Mouse (Mus musculus) MEL (cell line): ENCODE results near the gene Nat8f5. TPM values are rescaled to one million over a fixed set of nuclear protein-coding genes. Genes with fewer than 3 reads are reported as not detected.

ENCODE experiments used
- DNase-seq: peaks from one replicate; pipeline ENCODE4 v3.0.0; 2011; ENCODE audit warnings: low read depth, low spot score
- H3K27ac ChIP-seq: 2 replicates; pipeline ENCODE4 v1.5.1; 2012; ENCODE audit warnings: low read depth, mild to moderate bottlenecking, control low read depth, low read length, moderate library complexity; ENCODE audit not compliant: control insufficient read depth
- H3K27me3 ChIP-seq, 2 experiments: fragments of 150-350 bp in 1 of 2; sonication (generic) in 1 of 2; 2 replicates each; pipeline ENCODE4 v1.6.1; 2012; ENCODE audit warnings: low read length in 2 of 2, mild to moderate bottlenecking in 2 of 2, improper control_type of control experiment in 1 of 2, moderate library complexity in 1 of 2; ENCODE audit not compliant: insufficient read depth in 2 of 2, control insufficient read depth in 1 of 2
- H3K36me3 ChIP-seq, 2 experiments: 2 replicates each; pipeline ENCODE4 v1.6.1; 2012 to 2014; ENCODE audit warnings: low read length in 2 of 2, improper control_type of control experiment in 1 of 2, inconsistent platforms in 1 of 2, mild to moderate bottlenecking in 1 of 2; ENCODE audit not compliant: insufficient read depth in 2 of 2, control insufficient read depth in 1 of 2
- H3K4me1 ChIP-seq, 2 experiments: fragments of 150-350 bp in 1 of 2; sonication (generic) in 1 of 2; 2 replicates each; pipeline ENCODE4 v1.6.1; 2012; ENCODE audit warnings: low read length in 2 of 2, improper control_type of control experiment in 1 of 2, mild to moderate bottlenecking in 1 of 2; ENCODE audit not compliant: insufficient read depth in 2 of 2, control insufficient read depth in 1 of 2
- H3K4me3 ChIP-seq, 2 experiments: fragments of 150-350 bp in 1 of 2; sonication (generic) in 1 of 2; 2 replicates each; pipeline ENCODE4 v1.5.1; 2012; ENCODE audit warnings: low read depth in 2 of 2, low read length in 2 of 2, mild to moderate bottlenecking in 2 of 2, moderate library complexity in 2 of 2, control low read depth in 1 of 2, improper control_type of control experiment in 1 of 2; ENCODE audit not compliant: control insufficient read depth in 1 of 2, insufficient read depth in 1 of 2
- H3K79me2 ChIP-seq: 2 replicates; pipeline ENCODE4 v1.6.1; 2012; ENCODE audit warnings: mild to moderate bottlenecking, low read length, moderate library complexity; ENCODE audit not compliant: control insufficient read depth, poor library complexity, insufficient read depth
- H3K9ac ChIP-seq: 2 replicates; pipeline ENCODE4 v1.6.1; 2012; ENCODE audit warnings: low read depth, mild to moderate bottlenecking, control low read depth, low read length, moderate library complexity; ENCODE audit not compliant: control insufficient read depth, poor library complexity, severe bottlenecking
- H3K9me3 ChIP-seq: fragments of 150-350 bp; sonication (generic); replicated peaks from 2 replicates; pipeline ENCODE4 v1.6.1; 2012; ENCODE audit warnings: mild to moderate bottlenecking, low read length, improper control_type of control experiment, moderate library complexity; ENCODE audit not compliant: insufficient read depth
- BHLHE40 ChIP-seq: IDR thresholded peaks from 2 replicates; pipeline ENCODE4 v1.6.1; 2012; ENCODE audit warnings: low read depth, mild to moderate bottlenecking, inconsistent platforms, low read length, improper control_type of control experiment, borderline replicate concordance
- CHD2 ChIP-seq: IDR thresholded peaks from 2 replicates; pipeline ENCODE4 v1.6.1; 2011; ENCODE audit warnings: low read length, improper control_type of control experiment
- E2F4 ChIP-seq: IDR thresholded peaks from 2 replicates; pipeline ENCODE4 v1.6.1; 2011; ENCODE audit warnings: low read depth, low read length, improper control_type of control experiment, borderline replicate concordance
- ELF1 ChIP-seq: IDR thresholded peaks from 2 replicates; pipeline ENCODE4 v1.6.1; 2014; ENCODE audit warnings: low read depth, mild to moderate bottlenecking, inconsistent platforms, low read length, improper control_type of control experiment, moderate library complexity
- EP300 ChIP-seq, 2 experiments: IDR thresholded peaks; 2 replicates each; pipeline ENCODE4 v1.6.1; 2011; ENCODE audit warnings: improper control_type of control experiment in 2 of 2, low read length in 2 of 2, low read depth in 1 of 2, mild to moderate bottlenecking in 1 of 2
- ETS1 ChIP-seq: IDR thresholded peaks from 2 replicates; pipeline ENCODE4 v1.6.1; 2012; ENCODE audit warnings: low read depth, mild to moderate bottlenecking, inconsistent platforms, low read length, improper control_type of control experiment, moderate library complexity
- GATA1 ChIP-seq: IDR thresholded peaks from 2 replicates; pipeline ENCODE4 v1.6.1; 2011; ENCODE audit warnings: low read depth, low read length, improper control_type of control experiment
- HCFC1 ChIP-seq: IDR thresholded peaks from 2 replicates; pipeline ENCODE4 v1.6.1; 2012; ENCODE audit warnings: low read depth, mild to moderate bottlenecking, inconsistent platforms, low read length, improper control_type of control experiment, moderate library complexity
- JUND ChIP-seq: IDR thresholded peaks from 2 replicates; pipeline ENCODE4 v1.6.1; 2011; ENCODE audit warnings: low read depth, mild to moderate bottlenecking, improper control_type of control experiment, low read length
- MAFK ChIP-seq: IDR thresholded peaks from 2 replicates; pipeline ENCODE4 v1.6.1; 2011; ENCODE audit warnings: low read depth, mild to moderate bottlenecking, low read length, improper control_type of control experiment, borderline replicate concordance
- MAX ChIP-seq: IDR thresholded peaks from 2 replicates; pipeline ENCODE4 v1.6.1; 2011; ENCODE audit warnings: low read length, improper control_type of control experiment
- MAZ ChIP-seq: IDR thresholded peaks from 2 replicates; pipeline ENCODE4 v1.6.1; 2012; ENCODE audit warnings: low read depth, mild to moderate bottlenecking, inconsistent platforms, low read length, improper control_type of control experiment
- MEF2A ChIP-seq: IDR thresholded peaks from 2 replicates; pipeline ENCODE4 v1.6.1; 2014; ENCODE audit warnings: low read depth, mild to moderate bottlenecking, inconsistent platforms, low read length, improper control_type of control experiment; ENCODE audit not compliant: poor library complexity, insufficient replicate concordance, severe bottlenecking; ENCODE audit errors: extremely low read depth
- MXI1 ChIP-seq: IDR thresholded peaks from 2 replicates; pipeline ENCODE4 v1.6.1; 2011; ENCODE audit warnings: mild to moderate bottlenecking, low read depth, low read length, improper control_type of control experiment
- MYC ChIP-seq: IDR thresholded peaks from 2 replicates; pipeline ENCODE4 v1.6.1; 2011; ENCODE audit warnings: low read depth, mild to moderate bottlenecking, low read length, improper control_type of control experiment, moderate library complexity
- NELFE ChIP-seq: IDR thresholded peaks from 2 replicates; pipeline ENCODE4 v1.6.1; 2011; ENCODE audit warnings: low read depth, low read length, improper control_type of control experiment
- POLR2A ChIP-seq, 2 experiments: IDR thresholded peaks; 2 replicates each; pipeline ENCODE4 v1.6.1; 2011 to 2012; ENCODE audit warnings: low read length in 2 of 2, mild to moderate bottlenecking in 2 of 2, control low read depth in 1 of 2, improper control_type of control experiment in 1 of 2, low read depth in 1 of 2, moderate library complexity in 1 of 2; ENCODE audit not compliant: control insufficient read depth in 1 of 2, insufficient read depth in 1 of 2, poor library complexity in 1 of 2
- POLR2AphosphoS2 ChIP-seq: IDR thresholded peaks from 2 replicates; pipeline ENCODE4 v1.6.1; 2011; ENCODE audit warnings: low read length, improper control_type of control experiment
- RAD21 ChIP-seq: IDR thresholded peaks from 2 replicates; pipeline ENCODE4 v1.6.1; 2011; ENCODE audit warnings: mild to moderate bottlenecking, low read depth, low read length, improper control_type of control experiment
- RCOR1 ChIP-seq: IDR thresholded peaks from 2 replicates; pipeline ENCODE4 v1.6.1; 2012; ENCODE audit warnings: low read depth, mild to moderate bottlenecking, inconsistent platforms, low read length, improper control_type of control experiment
- SIN3A ChIP-seq: IDR thresholded peaks from 2 replicates; pipeline ENCODE4 v1.6.1; 2012; ENCODE audit warnings: low read length, improper control_type of control experiment, inconsistent platforms
- SMC3 ChIP-seq: IDR thresholded peaks from 2 replicates; pipeline ENCODE4 v1.6.1; 2011; ENCODE audit warnings: low read depth, low read length, improper control_type of control experiment
- TBP ChIP-seq: IDR thresholded peaks from 2 replicates; pipeline ENCODE4 v1.8.0; 2011; ENCODE audit warnings: low read depth, low read length, improper control_type of control experiment
- UBTF ChIP-seq: IDR thresholded peaks from 2 replicates; pipeline ENCODE4 v1.6.1; 2012; ENCODE audit warnings: low read depth, mild to moderate bottlenecking, inconsistent platforms, low read length, improper control_type of control experiment, moderate library complexity, borderline replicate concordance; ENCODE audit not compliant: insufficient read depth
- ZC3H11A ChIP-seq: IDR thresholded peaks from 2 replicates; pipeline ENCODE4 v1.6.1; 2012; ENCODE audit warnings: low read depth, mild to moderate bottlenecking, inconsistent platforms, low read length, improper control_type of control experiment
- ZKSCAN1 ChIP-seq: IDR thresholded peaks from 2 replicates; pipeline ENCODE4 v1.6.1; 2012; ENCODE audit warnings: low read depth, mild to moderate bottlenecking, inconsistent platforms, low read length, improper control_type of control experiment, moderate library complexity
- ZMIZ1 ChIP-seq: IDR thresholded peaks from 2 replicates; pipeline ENCODE4 v1.6.1; 2012; ENCODE audit warnings: low read depth, mild to moderate bottlenecking, inconsistent platforms, low read length, improper control_type of control experiment, moderate library complexity
- ZNF384 ChIP-seq: IDR thresholded peaks from 2 replicates; pipeline ENCODE4 v1.6.1; 2012; ENCODE audit warnings: low read depth, mild to moderate bottlenecking, inconsistent platforms, low read length, improper control_type of control experiment
- polyA plus RNA-seq, 2 experiments: library from polyadenylated mRNA; stranded (reverse) in 1 of 2; unstranded in 1 of 2; fragments of >175 nt in 1 of 2; fragments of >200 nt in 1 of 2; gene quantifications; 2 replicates each; pipeline versions ENCODE4 v1.2.1 to v1.2.4; 2012; ENCODE audit warnings: low replicate concordance in 2 of 2, low read depth in 1 of 2; ENCODE audit not compliant: insufficient read length in 2 of 2, insufficient read depth in 1 of 2, missing spikeins in 1 of 2
- total RNA-seq: library from RNA; depleted of rRNA; stranded (reverse); fragments of 300-350 nt; gene quantifications from 2 replicates; pipeline ENCODE4 v1.2.3, GENCODE M21; 2012

Nat8f5 gene
- total and polyA plus RNA-seq, 3 experiments: not detected

GRCm38 (mm10) chr6:85848140-85848539 lies 27.4 kb upstream of the Nat8f5 start:
- Histone ChIP-seq H3K4me1 (no peaks in the 10 kb centered on the region), H3K79me2 (no peaks in the 10 kb centered on the region), H3K9ac (no peak overlapping the region), H3K36me3 (no peaks in the 10 kb centered on the region), H3K4me3 (no peak overlapping the region), H3K9me3 (no peaks in the 10 kb centered on the region), H3K27me3 (peaks cover 9 to 11% of the 10 kb centered on the region in 2 experiments; a peak in 3 of 4 replicates), H3K27ac (no peak overlapping the region)
- TF ChIP-seq HCFC1 (no peak), MAX (no peak), EP300 (IDR thresholded peaks at IDR 0.05; ENCODE audit: low read depth in 1 of 2, low read length in 2 of 2) (no peak), ETS1 (no peak), BHLHE40 (no peak), MXI1 (no peak), GATA1 (no peak), ELF1 (no peak), JUND (no peak), ZMIZ1 (no peak), MYC (no peak), ZKSCAN1 (no peak), SMC3 (no peak), MAZ (no peak), SIN3A (no peak), E2F4 (no peak), RAD21 (no peak), ZC3H11A (no peak), MEF2A (no peak)
- DNase-seq: no peak

- no peak overlapping the region for H3K9ac ChIP-seq
- H3K27me3 ChIP-seq: peaks cover 9 to 10% of the 10 kb centered on the region in 2 experiments; a peak in 3 of 4 replicates
- H3K4me1 ChIP-seq: no peaks in the 10 kb centered on the region
- no peaks in the 10 kb centered on the region for H3K79me2 ChIP-seq
- no peaks in the 10 kb centered on the region for H3K9me3 ChIP-seq
- no peak for DNase-seq
- H3K4me3 ChIP-seq: no peak overlapping the region
- no peaks in the 10 kb centered on the region for H3K36me3 ChIP-seq
- no peak overlapping the region for H3K27ac ChIP-seq
- TF ChIP-seq EP300 (IDR thresholded peaks at IDR 0.05; ENCODE audit: low read depth in 1 of 2, low read length in 2 of 2) (no peak), TBP (no peak), POLR2A (IDR thresholded peaks at IDR 0.05; ENCODE audit: control insufficient read depth in 1 of 2, insufficient read depth in 1 of 2, low read depth in 1 of 2, low read length in 2 of 2, poor library complexity in 1 of 2) (no peak), ZNF384 (no peak), UBTF (no peak), MAFK (no peak), RCOR1 (no peak), JUND (no peak), E2F4 (no peak), GATA1 (no peak), ELF1 (no peak), MEF2A (no peak), HCFC1 (no peak), CHD2 (no peak), POLR2AphosphoS2 (no peak), NELFE (no peak), MYC (no peak)
Observed at GRCm38 (mm10) chr6:85846921-85847320, 26.1 kb upstream of the Nat8f5 start.
